Mouse (Mus musculus) megakaryocyte-erythroid progenitor cell, adult 5-6 weeks (primary cell): ENCODE measurements around the gene Mpig6b. TPM values are rescaled to one million over a fixed set of nuclear protein-coding genes. Genes with fewer than 3 reads are reported as not detected.
A peak's percentile ranks its signal among the peaks of the same experiment; 100 is the strongest.
"Not testable (repeated sequence)": the region's sequence is repeated elsewhere in the genome, so short reads cannot be mapped to it uniquely, and the experiment has no call there.

ENCODE experiments used
- ATAC-seq: replicated peaks from 2 replicates; pipeline ENCODE4 v1.8.0; 2016; ENCODE audit warnings: mild to moderate bottlenecking, inconsistent platforms; ENCODE audit not compliant: severe bottlenecking, poor library complexity, low FRiP score, low TSS enrichment
- total RNA-seq, 2 experiments: library from RNA; stranded (forward) in 1 of 2; stranded (reverse) in 1 of 2; fragments of 200-1000, 215-1000 nt in 1 of 2; fragments of >200 nt in 1 of 2; fragmentation: Nextera tagmentation in 1 of 2; gene quantifications; 2 replicates each; pipeline ENCODE4 v1.2.3; 2014 to 2017

The Mpig6b gene
- total RNA-seq, 2 experiments from 2014 or later, result not detected

DNA sequence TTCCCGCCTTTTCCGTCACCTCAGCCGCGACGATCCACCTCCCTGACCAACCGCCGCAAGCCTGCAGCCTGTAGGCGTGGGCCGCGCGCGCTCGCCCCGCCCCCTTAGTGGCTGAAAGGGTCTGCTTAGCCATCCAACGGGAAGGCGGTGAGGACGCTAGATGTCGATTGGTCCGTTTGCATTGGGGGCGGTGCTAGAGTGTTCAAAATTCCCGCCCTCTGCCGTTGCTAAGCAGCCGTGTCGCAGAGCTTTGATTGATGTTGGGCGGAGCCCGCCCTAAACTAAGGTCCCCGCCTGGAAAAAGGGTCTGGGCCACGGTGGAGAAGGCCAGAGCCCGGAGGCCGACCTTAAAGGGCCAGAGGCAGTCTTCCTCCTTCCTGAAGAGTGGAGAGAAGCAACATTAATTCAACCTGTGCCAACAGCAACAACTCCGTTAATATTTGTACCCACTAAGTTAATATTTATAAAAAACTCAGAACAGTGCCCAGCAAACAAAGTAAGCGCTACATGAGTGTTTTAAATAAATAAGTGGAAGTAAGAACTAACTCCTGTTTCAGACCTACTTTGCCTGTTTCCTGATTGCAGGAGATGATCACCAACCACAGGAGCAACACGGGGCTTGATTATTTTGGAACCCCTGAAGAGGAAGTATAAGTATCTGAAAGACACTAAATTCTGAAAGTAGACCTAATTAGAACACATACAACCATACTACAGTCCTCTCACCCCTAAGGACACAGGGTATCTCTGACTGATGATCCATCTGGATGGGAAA, 19.1 kb downstream of the Mpig6b start, which contains the start of gene Msh5:
TSS of gene Msh5 (minus strand) at position 65 of the 775 bp plus-strand sequence.
- ATAC-seq, result peak; percentile 86

DNA sequence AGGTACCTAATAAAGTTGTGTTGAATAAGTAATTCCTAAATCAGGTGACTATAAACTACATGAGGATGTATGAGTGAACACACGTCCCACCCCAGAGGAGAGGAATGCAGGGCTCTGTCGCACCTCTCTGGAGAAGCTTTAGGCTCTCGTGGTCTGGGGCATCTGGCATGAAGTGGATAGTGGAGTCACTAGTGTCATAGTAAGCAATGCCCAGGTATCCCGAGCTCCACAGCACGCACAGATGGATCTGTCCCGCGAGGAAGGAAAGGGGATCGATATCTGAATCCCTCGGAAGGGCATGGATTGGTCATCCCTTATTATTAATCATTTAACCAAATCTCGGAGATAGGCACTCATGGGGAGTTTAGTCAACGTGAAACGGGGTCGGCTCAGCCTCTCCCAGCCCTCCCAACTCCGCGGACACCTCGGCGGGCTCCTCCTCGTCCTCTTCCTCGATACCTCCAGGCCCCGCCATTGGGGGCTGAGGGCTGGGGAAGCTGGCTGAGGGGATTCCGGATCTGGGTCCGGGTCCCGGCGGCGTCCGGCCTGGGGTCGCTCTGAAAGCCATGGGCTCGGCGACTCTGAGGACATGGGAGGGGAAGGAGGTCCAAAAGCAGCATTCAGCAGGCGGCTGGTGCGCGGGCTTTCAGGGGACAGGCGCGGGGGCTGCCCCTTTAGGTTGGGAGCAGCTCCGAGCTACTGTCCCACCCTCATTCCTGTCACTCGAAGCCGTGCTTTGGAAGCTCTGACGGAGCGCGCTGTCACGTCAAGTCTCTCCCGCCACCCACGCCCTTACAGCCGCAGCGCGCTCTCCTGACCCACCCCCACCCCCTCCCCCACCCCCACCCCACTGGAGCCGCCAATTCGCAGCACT, 19.9 kb downstream of the Mpig6b start:
- ATAC-seq, result peak; percentile 1; the same call in 1 of the 2 replicates

DNA sequence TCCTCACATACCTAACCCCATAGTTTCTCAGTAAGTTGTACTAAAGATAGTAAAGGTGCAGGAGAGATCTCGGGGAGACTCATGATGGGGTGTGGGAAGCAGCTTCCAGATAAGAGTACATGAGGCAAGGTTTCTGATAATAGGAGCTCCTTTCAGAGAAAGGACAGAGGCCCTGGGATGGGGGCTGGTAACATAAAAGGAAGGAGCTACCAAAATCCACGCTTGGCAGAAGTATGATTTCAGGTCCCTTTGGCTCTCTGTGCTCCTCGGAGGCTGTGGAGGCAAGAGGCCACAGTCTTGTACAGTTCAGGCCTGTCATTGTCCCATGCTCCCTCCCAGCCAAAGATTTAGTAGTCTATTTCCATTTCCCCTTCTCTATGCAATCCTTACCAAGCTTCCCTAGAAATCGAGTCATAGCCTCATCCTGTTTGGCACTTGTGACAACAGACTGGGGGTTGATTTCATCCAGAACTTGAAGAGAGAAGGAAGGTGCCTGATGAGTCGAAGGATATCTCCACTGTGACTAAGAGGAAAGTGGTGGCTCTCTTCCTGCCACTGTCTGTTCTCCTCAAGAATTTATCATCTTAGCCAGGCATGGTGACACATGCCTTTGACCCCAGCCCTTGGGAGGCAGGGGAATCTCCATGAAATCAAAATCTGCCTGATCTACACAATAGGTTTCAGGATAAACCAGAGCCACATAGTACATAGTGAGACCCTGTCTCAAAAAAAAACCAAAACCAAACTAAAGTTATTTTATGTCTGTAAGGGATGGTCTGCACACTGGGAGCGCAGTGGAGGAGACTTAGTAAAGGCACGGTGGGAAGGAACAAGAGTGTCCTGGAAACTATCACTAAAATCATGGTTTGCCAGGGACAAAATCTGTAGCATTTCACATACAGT, 20.8 kb downstream of the Mpig6b start:
- no peak for ATAC-seq

DNA sequence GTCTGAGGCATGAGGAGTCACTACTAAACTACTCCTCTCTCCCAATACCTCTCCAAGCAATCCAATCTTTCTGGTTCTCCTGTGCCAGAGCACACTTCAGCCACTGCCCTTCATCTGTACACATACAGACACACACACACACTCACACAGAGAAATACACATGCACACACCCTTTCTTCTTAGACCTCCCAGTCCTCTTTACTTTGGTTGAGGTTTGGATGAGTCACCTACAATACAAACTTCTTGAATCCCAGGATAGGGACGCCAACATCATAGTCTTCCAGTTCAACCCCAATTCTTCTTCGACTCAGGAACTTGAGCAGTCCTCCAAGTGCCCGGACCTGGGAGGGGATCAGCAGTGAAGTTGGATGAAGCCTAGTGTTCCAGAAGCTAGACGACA, 22.2 kb downstream of the Mpig6b start:
- no peak for ATAC-seq

DNA sequence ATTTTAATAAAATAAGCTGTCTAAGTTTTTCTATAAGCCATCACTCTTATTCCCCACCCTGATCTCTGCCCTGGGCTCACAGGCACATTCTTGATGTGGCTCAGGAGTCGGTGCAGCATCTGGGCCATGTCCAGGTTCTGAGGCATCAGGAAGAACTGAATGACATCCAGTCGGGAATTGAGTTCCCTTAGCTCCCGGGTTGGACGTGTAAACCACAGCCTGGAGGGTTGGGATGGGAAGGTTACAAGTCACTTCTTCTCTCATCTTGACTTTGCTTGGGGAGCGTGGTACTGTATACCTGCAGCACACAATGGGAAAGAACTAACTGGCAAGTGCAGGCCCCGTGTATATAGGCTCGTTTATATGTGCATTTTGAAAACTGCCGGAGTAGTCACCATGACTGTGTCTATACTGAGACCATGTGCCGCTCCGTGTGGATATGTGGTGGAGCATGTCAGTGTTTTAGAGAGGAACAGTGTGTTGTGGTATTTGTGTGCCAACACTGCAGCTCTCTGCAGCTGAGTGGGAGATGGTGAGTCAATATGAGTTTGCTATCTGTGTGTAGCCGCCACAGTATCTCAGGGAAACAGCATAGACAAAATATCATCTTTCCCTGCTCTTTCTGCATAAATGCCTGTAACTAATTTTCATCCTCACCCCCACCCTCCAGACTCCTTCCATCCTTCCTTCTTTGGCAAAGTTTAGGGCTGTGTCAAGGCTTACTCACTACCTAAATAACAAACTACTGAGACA, 26.7 kb downstream of the Mpig6b start:
- ATAC-seq, result no peak

DNA sequence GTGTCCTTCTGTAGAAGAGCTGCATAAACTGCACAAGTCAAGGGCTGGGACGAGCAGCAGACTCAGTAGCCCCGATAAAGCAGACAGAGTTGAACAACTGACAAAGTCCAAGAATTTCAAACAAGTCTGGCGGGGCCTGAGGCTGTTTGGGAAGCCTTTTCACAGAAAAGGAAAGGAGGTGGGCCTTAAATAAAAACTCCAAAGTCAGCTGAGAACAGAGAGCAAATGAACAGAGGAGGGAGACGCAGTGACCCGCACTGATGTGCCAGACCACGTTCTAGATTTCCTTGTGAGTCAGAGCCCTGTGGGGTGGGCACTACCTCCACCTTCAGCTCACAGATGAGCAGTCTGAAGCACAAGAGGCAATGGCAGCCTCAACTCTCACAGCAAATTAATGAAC, 31.1 kb downstream of the Mpig6b start:
- ATAC-seq, result no peak

DNA sequence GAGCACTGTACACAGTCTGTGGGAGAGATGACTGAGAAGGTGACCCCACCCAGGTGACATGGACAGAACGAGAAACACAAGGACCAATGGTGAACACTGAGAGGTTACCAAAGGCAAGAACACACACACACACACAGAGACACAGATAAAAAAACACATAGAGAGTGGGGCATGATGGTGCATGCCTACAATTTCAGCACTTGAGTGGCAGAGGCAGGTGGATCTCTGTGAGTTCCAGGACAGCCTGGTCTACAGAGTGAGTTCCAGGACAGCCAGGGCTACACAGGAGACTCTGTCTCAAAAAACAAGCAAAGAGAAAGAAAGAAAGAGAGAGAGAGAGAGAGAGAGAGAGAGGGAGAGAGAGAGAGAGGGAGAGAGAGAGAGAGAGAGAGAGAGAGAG, 32.3 kb downstream of the Mpig6b start:
- ATAC-seq, result not testable (repeated sequence)

DNA sequence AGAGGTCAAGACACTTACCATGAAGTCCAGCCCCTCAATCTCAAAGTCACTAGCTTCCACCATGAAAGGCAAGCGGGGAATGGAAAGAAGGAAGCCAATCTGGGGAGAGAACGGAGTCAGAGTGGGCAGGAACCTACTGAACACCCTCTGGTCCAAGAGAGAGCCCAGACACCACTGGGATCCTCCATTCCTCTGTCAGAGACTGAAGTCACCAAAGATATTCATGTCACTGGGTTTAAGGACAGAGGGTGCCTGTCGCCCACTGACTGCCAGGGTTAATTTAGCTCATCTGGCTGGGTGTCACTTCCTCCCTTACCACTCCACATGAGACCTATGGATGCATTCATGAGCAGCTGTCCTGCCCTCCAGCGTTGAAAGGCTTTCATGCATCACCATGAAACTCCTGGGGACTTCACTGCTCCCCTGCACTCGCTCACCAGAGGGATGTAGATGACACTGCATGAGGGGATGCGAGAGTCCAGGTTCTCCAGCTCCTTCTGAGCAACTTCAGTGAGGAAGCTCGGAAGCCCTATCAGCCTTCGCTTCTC, 33.6 kb downstream of the Mpig6b start:
- no peak for ATAC-seq

DNA sequence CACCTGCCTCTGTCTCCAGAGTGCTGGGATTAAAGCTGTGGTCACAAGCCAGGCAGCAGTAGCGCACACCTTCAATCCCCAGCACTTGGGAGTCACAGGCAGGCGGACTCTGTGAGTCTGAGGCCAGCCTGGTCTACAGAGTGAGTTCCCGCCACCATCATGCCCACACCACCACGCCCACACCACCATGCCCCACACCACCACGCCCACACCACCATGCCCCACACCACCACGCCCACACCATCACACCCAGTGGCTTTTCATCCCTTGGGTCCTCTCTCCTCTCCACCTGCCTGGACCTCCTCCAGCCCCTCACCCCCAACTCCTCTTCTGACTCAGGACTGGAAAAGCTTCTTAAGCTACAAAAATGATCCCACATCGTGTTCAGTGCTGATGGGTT, 34.1 kb downstream of the Mpig6b start:
- ATAC-seq, result 0 out of 2 replicates have a peak, but pooled peaks have one; percentile 31

DNA sequence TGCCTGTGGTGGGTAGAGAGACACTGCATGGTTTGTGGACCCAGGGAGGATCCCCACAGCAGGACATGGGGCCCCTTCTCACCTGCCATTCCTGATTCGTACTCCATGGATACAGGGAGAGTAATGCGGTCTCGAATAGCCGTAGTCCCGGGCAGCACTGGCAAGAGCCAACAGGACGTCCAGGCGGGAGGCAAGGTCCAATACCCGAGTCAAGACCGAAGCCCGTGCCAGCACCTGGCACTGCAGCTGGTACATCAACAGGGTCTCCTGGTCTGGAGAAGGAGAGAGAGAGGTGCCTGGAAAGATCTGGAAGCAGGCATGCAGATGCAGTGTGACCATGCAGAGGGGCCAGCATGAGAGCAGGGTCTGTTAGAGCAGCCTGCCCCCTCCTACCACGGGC, 34.7 kb downstream of the Mpig6b start:
- ATAC-seq, result no peak

DNA sequence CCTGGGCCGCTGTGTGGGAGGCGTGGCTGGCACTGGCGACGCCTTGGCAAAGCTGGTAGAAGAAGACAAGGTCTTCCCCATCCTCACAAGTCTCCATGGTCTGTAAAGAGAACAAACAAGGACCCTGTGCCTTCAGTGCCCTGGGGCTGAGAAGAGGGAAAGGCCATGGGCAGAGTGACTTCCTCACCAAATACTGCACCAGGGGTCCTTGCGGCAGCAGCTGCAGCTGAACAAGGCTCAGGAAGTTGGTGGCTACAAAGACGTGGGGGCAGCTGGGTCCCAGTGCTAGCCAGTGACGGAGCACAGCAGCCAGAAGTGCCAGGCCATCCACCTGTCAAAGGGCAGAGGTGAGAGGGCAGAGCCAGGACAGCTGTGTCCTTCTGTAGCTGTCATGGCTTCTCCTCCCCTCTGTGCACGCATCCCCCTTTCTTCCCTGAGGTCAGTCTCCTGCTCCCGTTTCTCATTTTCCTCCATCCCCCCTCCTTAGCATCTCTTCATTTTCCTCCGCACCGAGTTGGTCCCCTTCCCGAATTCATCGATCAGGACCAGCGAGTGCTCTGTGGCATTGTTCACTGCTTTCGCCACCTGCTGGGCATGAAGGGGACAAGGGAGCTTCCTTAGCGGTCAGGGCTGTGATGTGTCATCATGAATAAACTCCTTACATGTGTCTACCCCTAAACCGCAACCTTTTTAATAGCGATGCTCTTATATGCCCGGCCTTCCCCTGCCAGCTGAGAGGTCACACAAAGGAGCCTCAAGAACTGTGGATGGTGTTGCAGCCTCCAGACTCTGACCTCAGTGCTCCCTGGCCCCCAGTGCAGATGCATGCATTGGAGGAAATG, 36.1 kb downstream of the Mpig6b start:
- 0 out of 2 replicates have a peak, but pooled peaks have one; percentile 23 for ATAC-seq

DNA sequence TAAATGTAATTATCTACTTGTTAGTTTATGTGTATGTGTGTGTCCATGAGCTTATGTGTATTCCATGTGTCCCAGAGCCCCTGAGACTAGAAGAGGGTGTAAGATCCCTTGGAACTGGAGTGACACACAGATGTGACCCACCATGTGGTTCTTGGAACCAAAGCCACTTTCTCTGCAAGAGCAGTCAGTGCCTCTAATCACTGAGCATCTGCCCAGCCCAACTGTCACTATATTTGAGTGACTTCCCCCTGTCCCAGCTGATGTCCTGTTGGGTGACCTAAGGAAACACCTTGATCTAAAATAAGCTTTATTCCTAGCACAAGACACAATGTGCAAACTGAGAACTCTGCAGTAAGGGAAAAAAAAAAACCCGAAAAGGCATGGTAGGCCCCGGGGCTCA, 37.7 kb downstream of the Mpig6b start:
- ATAC-seq, result no peak

DNA sequence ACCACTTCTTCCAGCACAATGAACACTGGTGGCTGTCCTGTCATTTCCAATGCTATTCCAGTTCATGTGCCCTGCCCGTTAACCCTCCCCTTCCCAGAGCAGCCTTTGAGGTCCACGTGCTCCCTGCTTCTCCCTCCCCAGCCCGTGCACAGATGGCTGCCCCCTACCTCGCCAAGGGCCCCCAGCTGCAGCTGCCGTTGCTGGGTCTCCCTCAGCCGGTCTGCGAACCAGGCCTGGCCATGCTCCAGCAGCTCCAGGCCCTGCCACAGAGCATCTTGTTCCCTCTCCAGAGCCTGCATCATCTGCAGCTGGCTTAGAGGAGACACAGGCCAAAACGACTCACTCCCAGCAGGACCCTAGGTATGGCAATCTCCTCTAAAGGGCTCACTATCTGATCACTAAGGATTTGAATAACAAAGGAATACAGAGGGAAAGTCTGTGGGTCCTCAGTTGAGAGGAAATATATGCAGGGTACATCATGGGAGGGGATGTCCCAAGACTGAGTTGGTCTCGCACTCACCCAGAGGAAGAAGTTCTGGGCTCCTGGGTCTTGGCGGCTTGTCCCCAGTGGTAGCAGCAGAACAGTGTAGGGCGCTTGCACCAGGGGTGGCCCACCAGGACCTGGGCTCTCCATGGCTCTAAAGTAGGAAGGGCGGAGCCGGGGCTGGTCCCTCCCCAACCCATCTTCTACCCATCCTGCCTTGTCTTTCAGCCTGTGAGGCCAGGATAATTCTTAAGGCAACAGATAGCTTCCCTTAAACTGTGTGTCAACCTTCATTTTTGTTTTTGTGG, 38.5 kb downstream of the Mpig6b start, which contains the start of gene Sapcd1:
TSS of gene Sapcd1 (minus strand) at position 740 of the 792 bp plus-strand sequence.
- ATAC-seq, result 0 out of 2 replicates have a peak, but pooled peaks have one; percentile 15

DNA sequence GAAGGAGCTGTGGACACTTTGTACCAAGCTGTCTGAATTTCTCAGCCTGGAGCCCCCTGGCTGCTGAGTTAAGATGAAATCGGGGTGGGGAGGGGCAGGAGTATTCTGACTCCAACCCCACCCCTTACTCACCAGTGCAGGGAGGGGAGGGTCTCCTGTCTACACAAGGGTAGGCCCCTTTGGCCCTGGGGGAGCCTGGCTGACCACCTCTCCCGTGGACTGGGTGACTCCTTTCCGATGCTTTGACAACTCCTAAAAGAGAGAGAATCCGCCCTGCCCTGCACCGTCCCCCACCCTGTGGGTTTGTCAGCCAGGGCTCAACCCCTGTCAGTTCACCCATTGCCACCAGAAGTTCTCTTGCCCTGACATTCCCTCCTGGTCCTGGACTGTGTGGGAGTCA, 39.8 kb downstream of the Mpig6b start:
- no peak for ATAC-seq

DNA sequence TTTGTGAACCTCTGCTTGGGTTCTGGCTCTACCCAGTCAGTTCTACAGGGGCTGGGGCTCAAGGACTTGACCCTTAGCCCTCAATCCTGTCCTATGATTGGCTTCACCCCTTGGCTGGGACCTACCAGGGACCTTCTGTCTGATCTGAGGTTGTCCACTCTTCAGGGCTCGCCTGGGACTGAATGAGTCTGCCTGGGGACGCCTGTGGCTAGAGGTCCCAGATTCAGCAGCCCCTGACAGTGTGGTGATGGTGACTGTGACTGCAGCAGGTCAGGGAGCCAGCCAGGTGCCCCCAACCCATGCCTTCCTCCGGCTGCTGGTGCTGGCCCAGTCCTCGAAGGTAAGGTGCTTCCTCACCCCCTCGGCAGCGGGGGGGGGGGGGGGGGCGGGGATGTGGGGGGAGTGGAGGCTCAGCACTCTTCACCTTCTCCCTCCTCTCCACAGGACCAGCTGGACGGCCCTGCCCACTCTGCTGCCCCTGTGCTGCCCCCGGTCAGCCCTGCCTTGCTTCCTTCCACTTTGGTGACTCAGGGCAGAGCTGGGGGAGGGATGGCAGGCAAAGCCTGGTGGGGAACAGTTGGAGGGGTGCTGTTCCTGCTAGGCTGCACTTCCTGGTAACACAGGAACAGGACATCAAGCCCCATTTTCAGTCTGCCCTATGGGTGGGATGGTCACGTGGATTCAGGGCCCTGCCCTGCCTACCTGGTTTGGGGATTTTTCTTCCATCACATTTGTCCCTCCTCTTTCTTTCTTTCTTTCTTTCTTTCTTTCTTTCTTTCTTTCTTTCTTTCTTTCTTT, 41.1 kb downstream of the Mpig6b start:
- no peak for ATAC-seq

DNA sequence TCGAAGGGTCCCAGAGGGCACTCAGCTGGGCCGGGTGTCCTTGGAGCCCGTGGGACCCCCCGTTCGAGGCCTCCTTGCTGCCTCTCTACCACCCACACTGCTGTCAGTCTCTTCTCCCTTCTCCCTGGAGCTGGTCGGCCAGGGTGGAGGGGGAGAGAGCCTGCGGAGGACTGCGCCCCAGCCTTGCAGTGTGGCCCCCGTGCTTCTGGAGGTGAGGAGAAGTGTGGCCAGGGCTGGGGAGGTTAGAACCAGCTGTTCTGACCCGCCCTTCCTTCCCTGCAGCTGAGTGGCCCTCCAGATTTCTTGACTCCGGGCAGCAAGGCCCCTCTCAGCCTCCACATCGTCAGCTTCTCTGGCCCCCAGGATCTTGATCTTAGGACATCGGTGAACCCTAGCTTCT, 41.7 kb downstream of the Mpig6b start:
- ATAC-seq, result no peak
